ENCODE assay signal across 8 mouse cellular contexts in the genomic region with DNA sequence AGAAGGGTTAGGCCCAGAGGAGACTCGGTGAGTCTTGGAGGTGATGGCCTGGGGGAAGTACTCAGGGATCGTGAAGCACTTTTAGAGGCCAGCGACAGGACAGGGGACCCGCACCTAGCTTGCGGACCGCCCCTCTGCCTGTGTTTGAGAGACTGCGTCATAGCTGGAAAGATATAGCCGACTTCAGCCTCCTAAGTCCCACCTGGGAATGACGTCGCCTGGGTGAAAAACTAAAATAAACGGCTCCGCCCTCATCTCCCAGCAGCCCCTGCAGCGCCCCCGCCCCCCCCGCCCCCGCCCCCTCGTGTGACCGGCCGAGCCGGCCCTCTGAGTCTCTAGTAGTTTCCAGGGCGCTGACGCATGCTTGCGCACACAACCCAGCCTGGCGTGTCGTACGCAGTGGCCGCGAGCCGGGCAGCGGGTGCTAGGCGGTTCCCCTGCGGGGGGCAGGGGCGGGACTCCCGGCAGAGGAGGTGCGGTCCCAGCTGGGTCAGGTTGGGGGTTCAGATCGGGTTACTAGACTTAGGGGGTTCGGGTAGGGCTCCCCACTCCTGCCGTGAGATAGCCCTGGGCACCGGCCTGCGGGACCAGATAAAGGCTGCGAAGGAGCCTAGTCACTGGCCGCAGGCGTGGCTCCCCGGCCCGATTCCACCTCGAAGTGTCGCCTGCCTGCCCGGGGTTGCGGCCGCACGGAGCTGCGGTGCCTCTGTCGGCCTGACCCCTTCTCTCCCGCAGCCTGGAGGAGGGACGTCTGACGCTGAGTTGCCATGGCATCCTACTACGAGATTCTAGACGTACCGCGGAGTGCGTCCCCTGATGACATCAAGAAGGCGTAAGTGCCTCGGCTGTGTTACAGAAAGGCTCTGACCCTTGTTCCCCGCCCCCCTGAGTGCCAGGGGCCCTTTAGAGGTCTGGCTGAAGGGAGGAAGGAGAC. TPM values are rescaled to one million over a fixed set of nuclear protein-coding genes. Genes with fewer than 3 reads are reported as not detected.
DNase-seq lines count a peak whose midpoint lies in the region; ATAC-seq and TF ChIP-seq lines count a peak whose summit lies in the region.

A gene (plus strand): TSS at position 290 of the 934 bp plus-strand sequence.

- peak; percentile 80 for TF ChIP-seq POLR2A in bone marrow, adult 2 months (IDR thresholded peaks at IDR 0.05; ENCODE audit: borderline replicate concordance, control insufficient read depth, low read depth, low read length)
- TF ChIP-seq POLR2A in embryonic fibroblast, embryonic 13.5 days (IDR thresholded peaks at IDR 0.05; ENCODE audit: low read depth, low read length) = peak; percentile 69

- peaks cover 1% of the 10 kb centered on the region for H3K4me1 ChIP-seq in bone marrow, adult 2 months (ENCODE audit: control insufficient read depth, insufficient read depth, low read length)
- peaks cover 2% of the 10 kb centered on the region; the same call in 1 of the 2 replicates for H3K4me1 ChIP-seq in embryonic fibroblast, embryonic 13.5 days (ENCODE audit: control insufficient read depth, insufficient read depth, low read length)
- peaks cover 32% of the 10 kb centered on the region for H3K4me1 ChIP-seq in heart, embryonic 10.5 days
- H3K4me1 ChIP-seq in kidney, embryonic 14.5 days (ENCODE audit: control insufficient read depth, insufficient read depth, low read length) = peaks cover 14% of the 10 kb centered on the region
- no peaks in the 10 kb centered on the region for H3K4me1 ChIP-seq in midbrain, postnatal 0 days (ENCODE audit: insufficient read depth, low read length)

- H3K27me3 ChIP-seq in heart, embryonic 10.5 days (ENCODE audit: insufficient read depth, poor library complexity, severe bottlenecking) = no peaks in the 10 kb centered on the region
- H3K27me3 ChIP-seq in kidney, embryonic 14.5 days (ENCODE audit: control insufficient read depth, insufficient read depth, low read length) = no peaks in the 10 kb centered on the region
- H3K27me3 ChIP-seq in midbrain, postnatal 0 days (ENCODE audit: insufficient read depth, low read length) = no peaks in the 10 kb centered on the region

- H3K36me3 ChIP-seq in heart, embryonic 10.5 days = peaks cover 20% of the 10 kb centered on the region
- peaks cover 4% of the 10 kb centered on the region; the same call in 1 of the 2 replicates for H3K36me3 ChIP-seq in kidney, embryonic 14.5 days (ENCODE audit: control insufficient read depth, insufficient read depth, low read length)
- peaks cover 17% of the 10 kb centered on the region for H3K36me3 ChIP-seq in midbrain, postnatal 0 days (ENCODE audit: insufficient read depth, low read length)

- H3K9me3 ChIP-seq in heart, embryonic 10.5 days = no peaks in the 10 kb centered on the region
- no peaks in the 10 kb centered on the region for H3K9me3 ChIP-seq in kidney, embryonic 14.5 days (ENCODE audit: control insufficient read depth, low read length)
- H3K9me3 ChIP-seq in midbrain, postnatal 0 days (ENCODE audit: low read length) = no peaks in the 10 kb centered on the region

- WGBS in bone marrow, adult 2 months = 1% methylated on average over 63 of the region's 64 CpGs
- WGBS in heart, embryonic 10.5 days = under 1% methylated on average over 64 of the region's 64 CpGs
- WGBS in kidney, embryonic 14.5 days = under 1% methylated on average over 63 of the region's 64 CpGs
- WGBS in midbrain, postnatal 0 days = under 1% methylated on average over 64 of the region's 64 CpGs

- ATAC-seq in kidney, embryonic 14.5 days (ENCODE audit: low FRiP score, low TSS enrichment) = peak; percentile 92
- ATAC-seq in midbrain, postnatal 0 days (ENCODE audit: low FRiP score) = peak; percentile 87

- H3K4me3 ChIP-seq in bone marrow, adult 2 months (replicated peaks; ENCODE audit: control insufficient read depth, low read depth, low read length) = peak within 1 kb of the TSS; percentile 69
- peak within 1 kb of the TSS; percentile 68 for H3K4me3 ChIP-seq in embryonic fibroblast, embryonic 13.5 days (ENCODE audit: insufficient read depth, low read length)
- H3K4me3 ChIP-seq in heart, embryonic 10.5 days = peak within 1 kb of the TSS; percentile 83
- H3K4me3 ChIP-seq in kidney, embryonic 14.5 days (ENCODE audit: low read length) = peak within 1 kb of the TSS; percentile 71
- peak within 1 kb of the TSS; percentile 72 for H3K4me3 ChIP-seq in midbrain, postnatal 0 days (ENCODE audit: low read depth, low read length)

- peak within 1 kb of the TSS; percentile 84 for H3K9ac ChIP-seq in kidney, embryonic 14.5 days (ENCODE audit: low read depth, low read length)
- H3K9ac ChIP-seq in midbrain, postnatal 0 days (replicated peaks; ENCODE audit: low read length, poor library complexity, severe bottlenecking) = peak within 1 kb of the TSS; percentile 79

- peak within 1 kb of the TSS; percentile 93 for H3K4me2 ChIP-seq in kidney, embryonic 14.5 days (replicated peaks; ENCODE audit: low read depth, low read length)
- peak within 1 kb of the TSS; percentile 80 for H3K4me2 ChIP-seq in midbrain, postnatal 0 days (ENCODE audit: low read depth, low read length, poor library complexity, severe bottlenecking)

- peak; percentile 89 to 92 for DNase-seq in B cell, adult 2 months
- DNase-seq in heart, embryonic 10.5 days (ENCODE audit: low spot score) = peak; percentile 95
- DNase-seq in liver = peak; percentile 94
- DNase-seq in midbrain, postnatal 0 days (ENCODE audit: low spot score) = peak; percentile 84
- DNase-seq in spleen, postnatal 14 days (ENCODE audit: low spot score in 2 of 2) = peak; percentile 79 to 82

- TF ChIP-seq CTCF in bone marrow, adult 2 months (IDR thresholded peaks at IDR 0.05; ENCODE audit: control insufficient read depth, insufficient read depth, low read length) = no peak
- TF ChIP-seq CTCF in embryonic fibroblast, embryonic 13.5 days (IDR thresholded peaks at IDR 0.05; ENCODE audit: borderline replicate concordance, insufficient read depth, low read length) = no peak
- TF ChIP-seq CTCF in midbrain, postnatal 0 days (IDR thresholded peaks at IDR 0.05) = no peak

- H3K27ac ChIP-seq in bone marrow, adult 2 months (ENCODE audit: control insufficient read depth, insufficient read depth, low read depth, low read length, poor library complexity) = peak within 1 kb of the TSS; percentile 91
- peak within 1 kb of the TSS; percentile 69 for H3K27ac ChIP-seq in embryonic fibroblast, embryonic 13.5 days (ENCODE audit: insufficient read depth, low read length)
- H3K27ac ChIP-seq in heart, embryonic 10.5 days = peak within 1 kb of the TSS; percentile 95
- H3K27ac ChIP-seq in kidney, embryonic 14.5 days (ENCODE audit: low read depth, low read length) = peak within 1 kb of the TSS; percentile 62; the same call in 1 of the 2 replicates
- H3K27ac ChIP-seq in midbrain, postnatal 0 days (ENCODE audit: low read depth, low read length) = peak within 1 kb of the TSS; percentile 86

RNA-seq across cellular contexts. Expression of the gene that starts here (rescaled TPM):
- 85.8 and 119 TPM in 2 replicates for polyA plus RNA-seq in bone marrow, adult 2 months (2011; ENCODE audit: insufficient read depth, insufficient read length, low replicate concordance, missing spikeins)
- polyA plus RNA-seq in embryonic fibroblast, embryonic 13.5 days (2011; ENCODE audit: insufficient read length, low read depth, missing spikeins) = 28.4 and 31.8 TPM in 2 replicates
- polyA plus RNA-seq in heart, embryonic 10.5 days (2016; fragmentation: Nextera tagmentation; extraction: Ambion mirVana) = 24.5 and 32.4 TPM in 2 replicates
- 13.2 and 14.4 TPM in 2 replicates for polyA plus RNA-seq in kidney, embryonic 14.5 days (2014; fragmentation: Nextera tagmentation; extraction: Ambion mirVana)
- 43.6 and 46.7 TPM in 2 replicates for total RNA-seq in midbrain, postnatal 0 days (2014; rRNA removed)
- polyA plus RNA-seq in midbrain, postnatal 0 days (2015; fragmentation: Nextera tagmentation; extraction: Ambion mirVana) = 61.7 and 65.1 TPM in 2 replicates

Comparison
In these comparisons a context has a peak if more than half of its experiments do, and no peak if none do; other contexts are left out.
1. Peak in every context shown above with its lines: DNase-seq, ATAC-seq, H3K4me3 ChIP-seq and H3K27ac ChIP-seq.